Mouse (Mus musculus) liver, adult 10 weeks (tissue): ENCODE measurements around the gene Tmem8. TPM values are rescaled to one million over a fixed set of nuclear protein-coding genes. Genes with fewer than 3 reads are reported as not detected.

ENCODE experiments used
- polyA plus RNA-seq: library from polyadenylated mRNA; stranded (reverse); fragments of 350-450 nt; fragmentation: Illumina TruSeq; extraction: RNeasy Lipid Tissue Mini Kit (QIAGEN cat#74804); gene quantifications from one replicate; pipeline ENCODE4 v1.2.3, GENCODE M21; 2014; ENCODE audit warnings: low read depth, low replicate concordance

The Tmem8 gene
- 3.4 TPM for polyA plus RNA-seq

DNA sequence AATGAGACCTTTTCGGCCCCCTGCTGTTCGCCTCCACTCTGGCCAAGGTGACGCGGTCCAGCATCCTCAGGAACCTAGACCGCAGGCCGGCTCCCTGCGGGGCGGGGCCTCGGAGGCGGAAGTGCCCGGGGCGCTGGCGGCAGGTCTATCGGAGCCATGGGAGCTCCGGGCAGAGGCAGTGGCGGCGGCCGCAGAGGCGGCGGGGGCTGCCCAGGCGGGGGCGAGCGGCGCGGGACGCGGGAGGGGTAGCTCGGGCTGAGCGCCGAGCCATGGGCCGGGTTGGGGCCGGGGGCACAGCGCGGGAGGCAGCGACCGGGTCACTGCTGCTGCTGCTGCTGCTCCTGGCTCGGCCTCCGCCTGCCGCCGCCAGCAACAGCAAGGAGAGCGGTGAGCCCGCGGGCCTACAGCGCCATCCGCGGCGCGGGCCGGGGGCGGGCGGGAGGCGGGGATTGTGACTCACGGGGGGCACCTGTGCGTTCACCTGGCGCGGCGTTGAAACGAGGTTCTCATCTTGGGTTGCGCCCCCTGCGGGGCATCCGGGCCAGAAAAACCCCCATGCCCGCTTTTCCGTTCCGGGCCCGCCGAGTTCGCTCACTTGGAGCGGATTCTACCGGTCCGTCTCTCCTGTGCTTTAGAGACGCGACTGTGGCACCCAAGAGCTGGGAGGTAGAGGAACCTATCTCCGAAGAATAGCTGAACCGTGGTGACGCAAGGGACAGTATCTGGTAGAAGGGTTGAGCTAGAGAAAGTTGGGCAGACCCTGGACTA is at the start of gene Tmem8:
Tmem8 (plus strand) TSS at position 119 of the 768 bp plus-strand sequence.

DNA sequence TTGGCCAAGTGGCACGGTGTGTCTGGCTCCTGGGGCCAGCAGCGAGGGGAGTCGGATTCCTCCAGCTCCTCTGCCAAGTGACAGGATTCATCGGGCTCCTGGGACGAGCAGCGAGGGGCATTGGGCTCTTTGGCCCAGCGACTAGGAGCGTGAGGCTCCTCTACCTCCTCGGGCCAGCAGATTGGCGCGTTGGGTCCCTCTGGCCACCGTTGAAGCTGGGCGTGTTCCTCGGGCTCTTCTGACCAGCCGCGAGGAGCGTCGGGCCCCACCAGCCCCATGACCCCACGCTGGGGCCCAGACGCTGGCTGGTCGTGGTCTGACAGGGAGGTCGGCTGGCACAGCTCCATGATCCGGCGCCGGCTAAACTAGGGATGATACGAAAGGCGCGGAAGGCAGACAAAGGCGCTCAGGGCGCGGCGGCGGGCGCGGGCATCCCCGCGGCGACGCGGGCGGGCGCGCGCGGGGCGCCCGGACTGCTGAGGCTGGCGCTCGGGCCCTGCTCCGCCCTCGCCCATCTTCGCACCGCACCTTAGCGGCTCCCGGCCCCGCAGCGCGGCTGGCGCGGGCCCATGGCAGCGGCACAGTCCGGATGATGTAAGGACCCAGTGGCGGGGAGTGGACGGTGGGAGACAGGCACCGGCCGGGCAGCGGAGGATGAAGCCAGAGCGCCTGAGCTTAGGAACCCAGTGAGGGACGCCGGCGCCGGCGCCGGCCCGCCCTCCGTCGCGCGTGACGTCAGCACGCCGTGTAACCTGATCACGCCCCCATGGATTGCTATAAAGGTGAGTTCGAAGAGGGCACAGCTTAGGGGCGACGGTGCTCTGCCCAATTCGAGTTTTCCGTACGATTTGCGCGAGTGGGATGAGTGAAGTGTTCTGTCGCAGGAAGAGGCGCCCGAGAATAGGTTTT is 44.0 kb upstream of the Tmem8 start, which contains the start of gene Rab11fip3:
Rab11fip3 (minus strand) TSS at position 725 of the 909 bp plus-strand sequence.

DNA sequence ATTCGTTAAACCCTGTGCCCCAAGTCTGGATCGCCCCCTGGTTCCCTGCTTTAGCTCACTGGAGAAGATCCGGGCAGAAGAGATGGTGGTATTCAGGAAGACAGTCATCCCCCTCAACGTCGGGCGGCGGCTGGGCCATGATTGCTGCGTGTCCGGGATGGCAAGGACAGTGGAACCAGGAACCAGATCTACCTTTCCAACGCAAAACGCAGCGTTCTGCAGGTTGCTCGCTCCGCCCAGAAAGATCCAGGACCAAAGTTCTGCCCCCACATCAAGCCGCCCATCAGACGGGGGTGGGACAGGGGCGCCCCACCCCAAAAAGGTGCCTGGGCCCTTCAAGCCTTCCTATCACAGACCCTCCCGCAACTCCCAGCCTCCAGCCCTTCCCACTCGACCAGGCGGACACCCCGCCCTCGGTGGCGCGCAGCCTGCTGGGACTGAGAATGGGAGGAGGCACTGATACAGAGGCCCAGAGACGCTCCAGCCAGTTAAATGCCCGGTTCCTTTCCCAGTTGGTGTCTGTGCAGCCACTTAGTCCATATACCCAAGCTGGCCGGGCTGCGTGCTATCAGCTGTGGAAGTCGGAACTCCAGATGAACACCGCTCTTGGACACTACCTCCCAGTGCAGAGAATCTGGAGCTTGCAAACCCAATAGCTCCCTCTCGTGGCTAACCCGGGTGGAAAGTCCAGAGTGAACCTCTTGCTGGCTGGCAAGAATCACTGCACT is 23.0 kb upstream of the Tmem8 start, which contains the start of gene Decr2:
Decr2 (minus strand) TSS at position 433 of the 728 bp plus-strand sequence.

DNA sequence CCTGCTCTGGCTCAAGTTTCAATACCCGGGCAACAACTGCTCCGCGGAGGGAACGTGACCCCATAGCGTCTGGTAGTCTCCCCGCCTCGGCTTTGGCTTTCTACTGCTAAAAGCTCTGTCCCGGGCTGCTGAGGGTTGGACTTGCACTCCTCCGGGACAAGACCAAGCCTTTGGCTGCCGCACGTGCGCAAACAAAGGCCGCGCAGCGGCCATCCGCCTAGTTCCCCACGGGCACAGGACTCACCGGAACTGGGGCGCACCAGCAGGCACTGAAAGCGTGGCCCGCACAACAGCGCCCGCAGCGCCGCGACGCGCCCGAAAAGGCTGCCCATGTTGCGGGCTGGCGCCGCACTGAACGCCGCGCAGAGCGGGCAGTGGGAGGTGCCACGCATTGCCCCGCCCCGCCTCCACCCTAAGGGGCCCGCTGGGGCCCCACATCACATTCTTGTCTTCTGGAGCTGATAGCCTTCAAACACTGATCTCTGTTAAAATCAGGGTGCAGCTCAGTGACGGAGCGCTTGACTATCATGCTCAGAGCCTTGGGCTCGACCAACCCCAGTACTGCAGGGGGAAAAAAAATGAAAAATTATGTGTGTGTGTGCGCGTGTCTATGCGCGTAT is 17.9 kb upstream of the Tmem8 start, which contains the start of gene Nme4:
Nme4 (minus strand) TSS at position 482 of the 620 bp plus-strand sequence.

DNA sequence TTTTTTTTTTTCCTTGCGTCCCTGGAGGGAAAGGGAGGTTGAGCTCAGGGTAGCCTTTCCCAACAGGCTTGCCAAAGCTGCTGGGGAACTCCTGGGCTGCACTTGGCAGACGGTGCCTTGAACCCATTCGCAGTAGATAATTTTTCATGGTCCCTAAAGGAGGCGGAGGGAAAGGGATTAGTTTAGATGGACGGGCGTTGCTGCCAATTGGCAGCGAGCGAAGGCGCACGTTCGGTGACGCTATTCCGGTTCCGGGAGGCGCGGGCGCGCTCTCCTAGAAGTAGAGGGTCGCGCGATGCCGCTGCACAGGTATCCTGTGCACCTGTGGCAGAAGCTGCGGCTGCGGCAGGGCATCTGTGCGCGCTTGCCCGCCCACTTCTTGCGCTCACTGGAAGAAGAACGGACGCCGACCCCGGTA is 10.2 kb downstream of the Tmem8 start, which contains the start of gene Mrpl28:
Mrpl28 (plus strand) TSS at position 234 of the 418 bp plus-strand sequence.

DNA sequence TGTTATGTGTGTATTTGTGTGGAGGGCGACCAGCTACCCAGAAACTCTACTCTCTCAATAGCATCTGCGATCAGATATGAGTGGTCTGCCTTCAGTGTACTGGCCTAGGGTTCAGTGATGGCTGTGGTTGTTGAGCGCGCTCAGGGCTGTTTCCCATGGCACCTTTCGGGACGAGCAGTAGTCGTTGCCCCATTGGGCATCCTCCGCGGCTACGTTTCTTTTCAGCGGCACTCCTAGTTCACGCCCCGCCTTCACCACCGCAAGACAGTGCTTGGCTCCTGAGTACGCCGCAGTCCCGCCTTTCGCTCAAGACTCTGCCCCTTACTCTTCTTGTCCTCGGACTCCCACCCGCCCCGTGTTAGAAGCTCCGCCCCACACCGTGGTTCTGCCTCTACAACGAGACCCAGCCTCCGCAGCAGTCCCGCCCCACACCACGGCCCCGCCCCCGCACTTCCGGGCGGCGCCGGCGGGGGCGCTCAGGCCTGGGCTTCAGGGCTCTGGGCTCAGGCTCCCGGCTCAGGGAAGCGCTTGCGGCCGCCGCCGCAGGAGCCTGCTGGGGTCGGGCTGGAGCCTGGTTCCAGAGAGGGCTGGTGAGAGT is 25.2 kb downstream of the Tmem8 start, which contains the start of gene Axin1:
Axin1 (plus strand) TSS at position 450 of the 598 bp plus-strand sequence.

Other genes starting within 250 kb of the Tmem8 start
- gene Mcrip2, start 244.5 kb upstream of the Tmem8 start, polyA plus RNA-seq: 3.8 TPM
- gene Mettl26, start 238.2 kb upstream of the Tmem8 start, polyA plus RNA-seq: 13.0 TPM
- gene Wfikkn1, start 232.4 kb upstream of the Tmem8 start, polyA plus RNA-seq: not detected
- 0.74 TPM for gene Rab40c, start 193.6 kb upstream of the Tmem8 start, polyA plus RNA-seq
- gene Pigq, start 168.4 kb upstream of the Tmem8 start, polyA plus RNA-seq: 14.8 TPM
- gene Nhlrc4, start 168.3 kb upstream of the Tmem8 start, polyA plus RNA-seq: not detected
- gene A930017K11Rik, start 160.7 kb upstream of the Tmem8 start, polyA plus RNA-seq: not detected
- 0.77 TPM for gene Capn15, start 127.5 kb upstream of the Tmem8 start, polyA plus RNA-seq
- gene Rab11fip3, start 43.7 kb upstream of the Tmem8 start, polyA plus RNA-seq: 2.0 TPM
- gene Decr2, start 23.0 kb upstream of the Tmem8 start, polyA plus RNA-seq: 230 TPM
- not detected for gene Nme4, start 17.7 kb upstream of the Tmem8 start, polyA plus RNA-seq
- gene Mrpl28, start 10.2 kb downstream of the Tmem8 start, polyA plus RNA-seq: 9.9 TPM
- 12.1 TPM for gene Axin1, start 25.4 kb downstream of the Tmem8 start, polyA plus RNA-seq
- not detected for gene Pdia2, start 85.8 kb downstream of the Tmem8 start, polyA plus RNA-seq
- gene Rgs11, start 89.7 kb downstream of the Tmem8 start, polyA plus RNA-seq: not detected
- gene Arhgdig, start 94.5 kb downstream of the Tmem8 start, polyA plus RNA-seq: not detected
- gene Fam234a, start 130.9 kb downstream of the Tmem8 start, polyA plus RNA-seq: 20.3 TPM
- gene Luc7l, start 139.6 kb downstream of the Tmem8 start, polyA plus RNA-seq: 24.8 TPM